In the genomic region with DNA sequence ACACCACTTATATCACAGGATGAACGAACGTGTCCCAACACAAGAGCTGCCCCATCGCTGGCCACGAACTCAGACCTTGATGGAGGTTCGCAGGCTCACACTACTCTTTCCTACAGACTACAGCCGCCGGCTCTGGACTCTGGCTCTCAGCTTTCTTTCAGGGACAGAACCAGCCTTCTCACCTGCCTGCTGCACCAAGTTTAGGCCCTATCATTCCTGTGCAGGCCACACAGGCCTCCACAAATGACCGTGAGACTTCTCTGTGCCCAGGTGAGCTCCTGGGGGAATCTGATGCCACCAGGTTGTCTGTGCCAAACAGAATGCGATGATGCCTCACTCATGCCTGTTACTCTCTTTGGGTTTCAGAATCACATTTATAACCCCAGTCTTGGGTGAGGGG, we compare ENCODE assay signal across 25 mouse cellular contexts. TPM values are rescaled to one million over a fixed set of nuclear protein-coding genes. Genes with fewer than 3 reads are reported as not detected.
DNase-seq lines count a peak whose midpoint lies in the region; ATAC-seq and TF ChIP-seq lines count a peak whose summit lies in the region.
"Had no signal": no experiment of that assay in that cellular context is flagged by ENCODE, and none has a peak within 500 bp of the region (broad histone marks: within the 10 kb centered on the region; RNA-seq: fewer than 3 reads in every experiment).

No protein-coding gene starts in this region.

- no peak overlapping the region for H3K4me2 ChIP-seq in intestine, embryonic 15.5 days (replicated peaks)
- H3K4me2 ChIP-seq in intestine, postnatal 0 days (replicated peaks; ENCODE audit: low read depth): no peak overlapping the region
- H3K4me2 ChIP-seq in liver, embryonic 15.5 days: peak overlapping the region; percentile 72
- H3K4me2 ChIP-seq: embryonic facial prominence, embryonic 12.5 days; forebrain, embryonic 15.5 days; heart, embryonic 11.5 days; midbrain, embryonic 13.5 days had no signal

- no peak for TF ChIP-seq POLR2A in MEL (IDR thresholded peaks at IDR 0.05; ENCODE audit: control insufficient read depth in 1 of 2, insufficient read depth in 1 of 2, low read depth in 1 of 2, low read length in 2 of 2, poor library complexity in 1 of 2)

- no peaks in the 10 kb centered on the region for H3K9me3 ChIP-seq in intestine, embryonic 15.5 days
- no peaks in the 10 kb centered on the region for H3K9me3 ChIP-seq in intestine, postnatal 0 days (ENCODE audit: control insufficient read depth)
- H3K9me3 ChIP-seq in MEL (replicated peaks; ENCODE audit: insufficient read depth, low read length): no peaks in the 10 kb centered on the region
- no peaks in the 10 kb centered on the region for H3K9me3 ChIP-seq in liver, embryonic 15.5 days (replicated peaks)

- no peak overlapping the region for H3K9ac ChIP-seq in intestine, embryonic 15.5 days
- no peak overlapping the region for H3K9ac ChIP-seq in intestine, postnatal 0 days (ENCODE audit: low read depth, low read length)
- H3K9ac ChIP-seq in MEL (ENCODE audit: control insufficient read depth, low read depth, low read length, poor library complexity, severe bottlenecking): no peak overlapping the region
- peak overlapping the region; percentile 56 for H3K9ac ChIP-seq in liver, embryonic 15.5 days
- H3K9ac ChIP-seq: embryonic facial prominence, embryonic 12.5 days; forebrain, embryonic 15.5 days; midbrain, embryonic 13.5 days had no signal

- no peaks in the 10 kb centered on the region for H3K79me2 ChIP-seq in MEL (ENCODE audit: control insufficient read depth, insufficient read depth, low read length, poor library complexity)

- 80% methylated on average over 9 of the region's 9 CpGs for WGBS in intestine, embryonic 15.5 days
- 77% methylated on average over 9 of the region's 9 CpGs for WGBS in intestine, postnatal 0 days
- 51% methylated on average over 9 of the region's 9 CpGs for WGBS in liver, embryonic 15.5 days (ENCODE audit: insufficient replicate concordance)

- no peak for TF ChIP-seq EP300 in MEL (IDR thresholded peaks at IDR 0.05; ENCODE audit: low read depth in 1 of 2, low read length in 2 of 2)

- H3K36me3 ChIP-seq in intestine, embryonic 15.5 days: no peaks in the 10 kb centered on the region
- H3K36me3 ChIP-seq in intestine, postnatal 0 days (ENCODE audit: control insufficient read depth, insufficient read depth): no peaks in the 10 kb centered on the region
- peaks cover 0 to 29% of the 10 kb centered on the region in 2 experiments; a peak in 2 of 4 replicates for H3K36me3 ChIP-seq in MEL (ENCODE audit: control insufficient read depth in 1 of 2, insufficient read depth in 2 of 2, low read length in 2 of 2)
- no peaks in the 10 kb centered on the region for H3K36me3 ChIP-seq in liver, embryonic 15.5 days (replicated peaks)
- H3K36me3 ChIP-seq: embryonic facial prominence, embryonic 12.5 days; forebrain, embryonic 15.5 days; hindbrain, embryonic 10.5 days; midbrain, embryonic 13.5 days had no signal

- no peak for TF ChIP-seq CTCF in intestine, postnatal 0 days (IDR thresholded peaks at IDR 0.05; ENCODE audit: low read depth)
- TF ChIP-seq CTCF in MEL (IDR thresholded peaks at IDR 0.05 in 2 of 3, conservative IDR thresholded peaks at IDR 0.05 in 1 of 3; ENCODE audit: control insufficient read depth in 1 of 3, insufficient read depth in 1 of 3, low read depth in 2 of 3, low read length in 3 of 3, poor library complexity in 1 of 3, severe bottlenecking in 1 of 3): no peak

- ATAC-seq in intestine, embryonic 15.5 days: peak; percentile 31; the same call in 1 of the 2 replicates
- no peak for ATAC-seq in intestine, postnatal 0 days
- peak; percentile 69 for ATAC-seq in liver, embryonic 15.5 days (ENCODE audit: insufficient read depth)
- ATAC-seq: forebrain, embryonic 15.5 days; midbrain, embryonic 13.5 days had no signal

- no peak overlapping the region for H3K27ac ChIP-seq in intestine, embryonic 15.5 days
- H3K27ac ChIP-seq in intestine, postnatal 0 days (ENCODE audit: low read depth, low read length): no peak overlapping the region
- peak overlapping the region; percentile 42; the same call in 1 of the 2 replicates for H3K27ac ChIP-seq in MEL (ENCODE audit: control insufficient read depth, low read depth, low read length)
- H3K27ac ChIP-seq in liver, embryonic 15.5 days (replicated peaks): peak overlapping the region; percentile 99
- H3K27ac ChIP-seq: embryonic facial prominence, embryonic 12.5 days; forebrain, embryonic 15.5 days; hindbrain, embryonic 10.5 days; midbrain, embryonic 13.5 days had no signal

- DNase-seq in MEL (ENCODE audit: low read depth, low spot score) (no peak), liver (peak; percentile 74)
- DNase-seq in cerebellum, adult 11-12 months: no peak
- no peak for DNase-seq in urinary bladder, postnatal 36 days (ENCODE audit: low spot score in 2 of 2)
- no peak for DNase-seq in testis, postnatal 10 days (ENCODE audit: low spot score)
- DNase-seq: adrenal gland, postnatal 36 days; cerebellum, adult 11 months; cerebellum, postnatal 25 days; kidney, adult 8-10 months; kidney, postnatal 10 days; lung, postnatal 10 days; thymus, adult 18-20 months; thymus, postnatal 36 days had no signal

- no peak overlapping the region for H3K4me3 ChIP-seq in intestine, embryonic 15.5 days (replicated peaks)
- no peak overlapping the region for H3K4me3 ChIP-seq in intestine, postnatal 0 days (ENCODE audit: low read depth, low read length)
- no peak overlapping the region for H3K4me3 ChIP-seq in MEL (ENCODE audit: control insufficient read depth in 1 of 2, insufficient read depth in 1 of 2, low read depth in 2 of 2, low read length in 2 of 2)
- H3K4me3 ChIP-seq in liver, embryonic 15.5 days (replicated peaks): peak overlapping the region; percentile 37
- H3K4me3 ChIP-seq: embryonic facial prominence, embryonic 12.5 days; forebrain, embryonic 15.5 days; hindbrain, embryonic 10.5 days; midbrain, embryonic 13.5 days had no signal

- H3K4me1 ChIP-seq in intestine, embryonic 15.5 days (replicated peaks): no peaks in the 10 kb centered on the region
- H3K4me1 ChIP-seq in intestine, postnatal 0 days (replicated peaks; ENCODE audit: control insufficient read depth, insufficient read depth, low read length): no peaks in the 10 kb centered on the region
- peaks cover 7 to 47% of the 10 kb centered on the region in 2 experiments for H3K4me1 ChIP-seq in MEL (ENCODE audit: control insufficient read depth in 1 of 2, insufficient read depth in 2 of 2, low read length in 2 of 2)
- peaks cover 67% of the 10 kb centered on the region for H3K4me1 ChIP-seq in liver, embryonic 15.5 days (replicated peaks)
- H3K4me1 ChIP-seq: embryonic facial prominence, embryonic 12.5 days; forebrain, embryonic 15.5 days; midbrain, embryonic 13.5 days had no signal

- no peaks in the 10 kb centered on the region for H3K27me3 ChIP-seq in intestine, embryonic 15.5 days (replicated peaks)
- no peaks in the 10 kb centered on the region for H3K27me3 ChIP-seq in intestine, postnatal 0 days (replicated peaks; ENCODE audit: control insufficient read depth, insufficient read depth, low read length)
- no peaks in the 10 kb centered on the region for H3K27me3 ChIP-seq in MEL (ENCODE audit: control insufficient read depth in 1 of 2, insufficient read depth in 2 of 2, low read length in 2 of 2)
- peaks cover 5% of the 10 kb centered on the region; the same call in 1 of the 2 replicates for H3K27me3 ChIP-seq in liver, embryonic 15.5 days
- H3K27me3 ChIP-seq: embryonic facial prominence, embryonic 12.5 days; forebrain, embryonic 15.5 days; midbrain, embryonic 13.5 days had no signal

- no peak for TF ChIP-seq RAD21 in MEL (IDR thresholded peaks at IDR 0.05; ENCODE audit: low read depth, low read length)

TF ChIP-seq in MEL, 35 proteins besides CTCF, POLR2A, EP300 and RAD21 (continues in another document):
- no peak for TF ChIP-seq MXI1 (IDR thresholded peaks at IDR 0.05; ENCODE audit: low read depth, low read length)
- no peak for TF ChIP-seq ETS1 (IDR thresholded peaks at IDR 0.05; ENCODE audit: low read depth, low read length)
- no peak for TF ChIP-seq BHLHE40 (IDR thresholded peaks at IDR 0.05; ENCODE audit: borderline replicate concordance, low read depth, low read length)
- no peak for TF ChIP-seq MYC (IDR thresholded peaks at IDR 0.05; ENCODE audit: low read depth, low read length)
- TF ChIP-seq MAFK (IDR thresholded peaks at IDR 0.05; ENCODE audit: borderline replicate concordance, low read depth, low read length): no peak
- no peak for TF ChIP-seq ZKSCAN1 (IDR thresholded peaks at IDR 0.05; ENCODE audit: low read depth, low read length)
- TF ChIP-seq POLR2AphosphoS5 (IDR thresholded peaks at IDR 0.05; ENCODE audit: borderline replicate concordance, low read depth, low read length): no peak
- TF ChIP-seq ZMIZ1 (IDR thresholded peaks at IDR 0.05; ENCODE audit: low read depth, low read length): no peak
- TF ChIP-seq MAX (IDR thresholded peaks at IDR 0.05; ENCODE audit: low read length): no peak
- TF ChIP-seq CHD1 (IDR thresholded peaks at IDR 0.05; ENCODE audit: low read depth, low read length): no peak
- TF ChIP-seq E2F4 (IDR thresholded peaks at IDR 0.05; ENCODE audit: borderline replicate concordance, low read depth, low read length): no peak

RNA-seq across cellular contexts. Expression of gene Eif5, which starts 19.4 kb away (rescaled TPM):
- 574 and 692 TPM in 2 replicates for polyA plus RNA-seq in intestine, embryonic 15.5 days (2015; fragmentation: Nextera tagmentation; extraction: Ambion mirVana)
- polyA plus RNA-seq in intestine, postnatal 0 days (2015; fragmentation: Nextera tagmentation; extraction: Ambion mirVana): 632 and 663 TPM in 2 replicates
- 183 and 201 TPM in 2 replicates for total RNA-seq in MEL (2012; rRNA removed)
- polyA plus RNA-seq in MEL (2012; ENCODE audit: insufficient read depth in 1 of 2, insufficient read length in 2 of 2, low read depth in 1 of 2, low replicate concordance in 2 of 2, missing spikeins in 1 of 2): 100 to 1,000 TPM; 276 to 330 TPM
- polyA plus RNA-seq in liver, embryonic 15.5 days (2015; fragmentation: Nextera tagmentation; extraction: Ambion mirVana): 499 and 578 TPM in 2 replicates

RNA-seq across cellular contexts. Expression of gene Gm266, which starts 32.8 kb away (rescaled TPM):
- 17.7 and 19.9 TPM in 2 replicates for polyA plus RNA-seq in intestine, embryonic 15.5 days (2015; fragmentation: Nextera tagmentation; extraction: Ambion mirVana)
- polyA plus RNA-seq in intestine, postnatal 0 days (2015; fragmentation: Nextera tagmentation; extraction: Ambion mirVana): 7.3 and 8.6 TPM in 2 replicates
- total RNA-seq in MEL (2012; rRNA removed): not detected in 2 replicates
- not detected for polyA plus RNA-seq in MEL (2012; ENCODE audit: insufficient read depth in 1 of 2, insufficient read length in 2 of 2, low read depth in 1 of 2, low replicate concordance in 2 of 2, missing spikeins in 1 of 2)
- polyA plus RNA-seq in liver, embryonic 15.5 days (2015; fragmentation: Nextera tagmentation; extraction: Ambion mirVana): 0.56 and 0.62 TPM in 2 replicates
- total RNA-seq: granulocyte monocyte progenitor cell, adult 5-6 weeks; megakaryocyte, adult 5-6 weeks; monocyte, adult 5-6 weeks; neutrophil, adult 5-6 weeks had no signal

RNA-seq across cellular contexts. Expression of gene Mark3, which starts 55.9 kb away (rescaled TPM):
- 22.4 and 30.5 TPM in 2 replicates for polyA plus RNA-seq in intestine, embryonic 15.5 days (2015; fragmentation: Nextera tagmentation; extraction: Ambion mirVana)
- polyA plus RNA-seq in intestine, postnatal 0 days (2015; fragmentation: Nextera tagmentation; extraction: Ambion mirVana): 24.7 and 25.5 TPM in 2 replicates
- total RNA-seq in MEL (2012; rRNA removed): 60.2 and 71.6 TPM in 2 replicates
- polyA plus RNA-seq in MEL (2012; ENCODE audit: insufficient read depth in 1 of 2, insufficient read length in 2 of 2, low read depth in 1 of 2, low replicate concordance in 2 of 2, missing spikeins in 1 of 2): 10 to 100 TPM in 1 of 2 experiments, not detected in 1; 43.9 TPM
- polyA plus RNA-seq in liver, embryonic 15.5 days (2015; fragmentation: Nextera tagmentation; extraction: Ambion mirVana): 13.3 and 17.4 TPM in 2 replicates

Comparison
In these comparisons a context has a peak if more than half of its experiments do, and no peak if none do; other contexts are left out.
1. H3K27ac ChIP-seq: peak in MEL (single experiment) and liver, embryonic 15.5 days (single experiment); none in intestine, embryonic 15.5 days (single experiment) and intestine, postnatal 0 days (single experiment).